Mouse (Mus musculus) kidney, adult 2 months (tissue): ENCODE results near the gene Smarcd1. TPM values are rescaled to one million over a fixed set of nuclear protein-coding genes. Genes with fewer than 3 reads are reported as not detected.

ENCODE experiments used
- DNase-seq: peaks from one replicate; pipeline ENCODE4 v3.0.0; 2021
- H3K27ac ChIP-seq: fragments of 200-500 bp; 2 replicates; pipeline ENCODE4 v1.5.1; 2012; ENCODE audit warnings: low read depth, low read length, control low read depth, inconsistent platforms; ENCODE audit not compliant: insufficient read depth
- H3K27me3 ChIP-seq: fragments of 200-500 bp; replicated peaks from 2 replicates; pipeline ENCODE4 v1.6.1; 2012; ENCODE audit warnings: mild to moderate bottlenecking, moderate library complexity, low read length, inconsistent platforms; ENCODE audit not compliant: control insufficient read depth, insufficient read depth
- H3K36me3 ChIP-seq: fragments of 200-500 bp; 2 replicates; pipeline ENCODE4 v1.6.1; 2012; ENCODE audit warnings: mild to moderate bottlenecking, moderate library complexity, low read length, inconsistent platforms; ENCODE audit not compliant: control insufficient read depth, insufficient read depth
- H3K4me1 ChIP-seq: fragments of 200-500 bp; 2 replicates; pipeline ENCODE4 v1.6.1; 2011; ENCODE audit warnings: low read length; ENCODE audit not compliant: control insufficient read depth, insufficient read depth
- H3K4me3 ChIP-seq: fragments of 200-500 bp; 2 replicates; pipeline ENCODE4 v1.5.1; 2011; ENCODE audit warnings: mild to moderate bottlenecking, low read depth, low read length, control low read depth; ENCODE audit not compliant: insufficient read depth
- CTCF ChIP-seq: fragments of 200-500 bp; conservative IDR thresholded peaks from 2 replicates; pipeline ENCODE4 v1.5.1; 2011; ENCODE audit warnings: low read depth, mild to moderate bottlenecking, control low read depth, low read length, moderate library complexity, mixed read lengths; ENCODE audit not compliant: insufficient read depth, insufficient read length
- POLR2A ChIP-seq: fragments of 200-500 bp; IDR thresholded peaks from one replicate; pipeline ENCODE4 v1.6.1; 2011; ENCODE audit warnings: low read depth, low read length, control low read depth
- WGBS: fragments of 180-500 bp; shearing (Covaris S2); methylation state at CpG from one replicate; pipeline ENCODE4 v1.1.7; 2018; 5-methylcytosine and 5-hydroxymethylcytosine counted together
- polyA plus RNA-seq: library from polyadenylated mRNA; depleted of rRNA; stranded (reverse); fragments of >200 nt; gene quantifications from 2 replicates; pipeline ENCODE4 v1.2.3, GENCODE M21; 2012; rRNA removed

Smarcd1 gene
- 27.7 and 29.5 TPM in 2 replicates for polyA plus RNA-seq

- peaks cover under 1% of the 10 kb centered on the region; the same call in 1 of the 2 replicates for H3K36me3 ChIP-seq
- peak; percentile 82 for TF ChIP-seq CTCF
- no peak for TF ChIP-seq POLR2A
- peak; percentile 96 for DNase-seq
- no peaks in the 10 kb centered on the region for H3K27me3 ChIP-seq
- peak within 1 kb of the TSS; percentile 67 for H3K27ac ChIP-seq
- H3K4me1 ChIP-seq: peaks cover 29% of the 10 kb centered on the region
- peak within 1 kb of the TSS; percentile 69 for H3K4me3 ChIP-seq
- under 1% methylated on average over 71 of the region's 71 CpGs for WGBS
Observed at GRCm38 (mm10) chr15:99701999-99702900, at the start of gene Smarcd1. Gene Smarcd1, plus strand, starts transcription at chr15:99702129.

GRCm38 (mm10) chr15:99653291-99653690 lies 48.6 kb upstream of the Smarcd1 start:
- WGBS: 14% methylated on average over 8 of the region's 8 CpGs

DNA sequence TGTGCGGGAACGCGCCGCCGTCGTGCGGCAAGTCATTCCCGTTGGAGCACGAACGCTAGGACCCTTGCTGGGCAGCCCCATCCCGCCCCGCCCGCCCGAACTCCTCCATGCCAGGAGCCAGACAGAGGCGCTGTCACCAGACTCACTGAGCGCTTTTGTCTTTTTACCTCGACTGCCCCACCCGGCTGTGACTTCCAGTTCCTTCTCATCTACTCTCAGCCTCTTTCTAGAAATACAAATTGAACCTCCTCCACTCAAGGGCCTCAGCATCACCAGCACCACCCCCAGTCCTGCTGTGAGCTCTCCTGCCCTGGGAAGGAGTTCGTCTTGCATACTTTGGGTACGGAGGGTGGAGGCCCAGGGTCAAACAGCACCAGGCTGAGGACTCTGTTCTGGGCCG lies 48.1 kb upstream of the Smarcd1 start:
- no peak for TF ChIP-seq POLR2A
- no peak for TF ChIP-seq CTCF
- no peak for DNase-seq
- WGBS: 23% methylated on average over 21 of the region's 21 CpGs

More at GRCm38 (mm10) chr15:99653291-99653690, 48.6 kb upstream of the Smarcd1 start:
- Histone ChIP-seq H3K27ac (no peak overlapping the region), H3K4me3 (no peak overlapping the region), H3K36me3 (no peaks in the 10 kb centered on the region), H3K27me3 (no peaks in the 10 kb centered on the region), H3K4me1 (no peaks in the 10 kb centered on the region)
- peak; percentile 17 for DNase-seq
- TF ChIP-seq POLR2A: no peak
- TF ChIP-seq CTCF: no peak

DNA sequence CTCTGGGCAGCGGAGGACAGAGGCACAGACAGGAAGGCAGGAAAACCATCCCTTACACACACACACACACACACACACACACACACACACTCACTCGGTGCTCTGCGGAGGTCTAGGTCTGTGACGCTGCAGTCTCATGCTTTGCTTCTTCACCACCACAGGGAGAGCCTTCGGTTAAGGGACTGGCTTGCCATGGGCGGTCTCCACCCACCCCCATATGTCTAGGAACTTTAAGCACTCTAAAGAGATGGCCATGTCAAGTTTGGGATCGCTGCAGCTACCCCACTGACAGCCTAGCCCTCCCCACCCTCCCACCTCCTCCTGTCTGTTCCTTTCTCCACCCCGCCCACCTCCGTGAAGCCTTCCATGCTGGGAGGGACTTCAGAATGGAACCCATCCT lies 46.0 kb upstream of the Smarcd1 start:
- Histone ChIP-seq H3K27me3 (no peaks in the 10 kb centered on the region), H3K27ac (no peak overlapping the region), H3K36me3 (no peaks in the 10 kb centered on the region), H3K4me3 (no peak overlapping the region), H3K4me1 (no peaks in the 10 kb centered on the region)
- TF ChIP-seq CTCF: no peak
- TF ChIP-seq POLR2A: no peak
- 62% methylated on average over 9 of the region's 9 CpGs for WGBS
- DNase-seq: no peak

More for the DNA sequence above, 48.1 kb upstream of the Smarcd1 start:
- H3K4me3 ChIP-seq: no peak overlapping the region
- no peaks in the 10 kb centered on the region for H3K36me3 ChIP-seq
- no peaks in the 10 kb centered on the region for H3K27me3 ChIP-seq
- no peaks in the 10 kb centered on the region for H3K4me1 ChIP-seq
- H3K27ac ChIP-seq: no peak overlapping the region

GRCm38 (mm10) chr15:99658437-99658836 lies 43.5 kb upstream of the Smarcd1 start:
- no peak for TF ChIP-seq POLR2A
- no peak for TF ChIP-seq CTCF
- Histone ChIP-seq H3K4me1 (no peaks in the 10 kb centered on the region), H3K4me3 (no peak overlapping the region), H3K27me3 (no peaks in the 10 kb centered on the region), H3K36me3 (no peaks in the 10 kb centered on the region), H3K27ac (no peak overlapping the region)
- 75% methylated on average over 2 of the region's 2 CpGs for WGBS
- no peak for DNase-seq

DNA sequence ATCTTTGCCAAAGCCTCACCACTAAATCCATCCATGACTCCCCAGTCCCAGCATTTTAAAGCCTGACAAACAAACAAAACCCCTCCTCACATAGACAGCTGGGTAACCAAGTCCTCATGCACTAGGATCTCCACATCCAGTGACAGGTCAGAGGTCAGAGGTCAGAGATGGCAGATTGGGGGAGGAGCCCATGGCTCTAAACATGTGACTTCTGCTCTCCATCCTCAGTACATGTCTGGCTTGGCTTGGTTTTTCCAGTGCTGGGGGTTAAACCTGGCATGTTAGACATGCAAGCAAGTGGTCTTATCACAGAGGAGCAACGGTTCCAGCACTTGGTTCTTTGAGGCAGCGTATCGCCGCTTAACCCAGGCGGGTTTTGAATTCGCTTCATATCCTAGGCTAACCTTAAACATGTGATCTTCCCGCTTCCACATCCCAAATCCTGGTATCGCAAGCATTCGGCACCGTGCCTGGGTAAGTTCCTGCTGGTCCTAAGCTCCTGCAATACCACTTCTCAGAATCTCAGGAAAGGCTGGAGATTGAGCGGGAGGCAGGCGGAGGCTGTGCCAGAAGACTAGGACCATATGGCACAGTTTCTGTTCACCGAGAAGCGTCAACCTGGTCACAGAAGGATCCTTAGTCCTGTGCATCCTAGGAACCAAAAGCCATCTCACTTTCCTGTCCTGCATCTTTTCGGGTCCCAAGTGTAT lies 40.7 kb upstream of the Smarcd1 start:
- DNase-seq: no peak
- H3K4me1 ChIP-seq: no peaks in the 10 kb centered on the region
- WGBS: 95% methylated on average over 15 of the region's 15 CpGs
- H3K27me3 ChIP-seq: 0 out of 2 replicates have a peak, but pooled peaks cover 3% of the 10 kb centered on the region
- no peak for TF ChIP-seq POLR2A
- TF ChIP-seq CTCF: no peak
- H3K27ac ChIP-seq: no peak overlapping the region
- no peak overlapping the region for H3K4me3 ChIP-seq
- H3K36me3 ChIP-seq: no peaks in the 10 kb centered on the region

- H3K36me3 ChIP-seq: no peaks in the 10 kb centered on the region
- H3K4me1 ChIP-seq: no peaks in the 10 kb centered on the region
- WGBS: 82% methylated on average over 7 of the region's 7 CpGs
- H3K4me3 ChIP-seq: no peak overlapping the region
- 0 out of 2 replicates have a peak, but pooled peaks cover 3% of the 10 kb centered on the region for H3K27me3 ChIP-seq
- no peak overlapping the region for H3K27ac ChIP-seq
- TF ChIP-seq POLR2A: no peak
- no peak for TF ChIP-seq CTCF
- no peak for DNase-seq
Observed at GRCm38 (mm10) chr15:99662371-99662770, 39.6 kb upstream of the Smarcd1 start.
